Mouse (Mus musculus) lung, postnatal 36 days (tissue): ENCODE results near the gene Dlat.

ENCODE experiments used
- DNase-seq: peaks from one replicate; pipeline ENCODE4 v3.0.0; 2022; ENCODE audit warnings: mixed read lengths

Gene Dlat

DNA sequence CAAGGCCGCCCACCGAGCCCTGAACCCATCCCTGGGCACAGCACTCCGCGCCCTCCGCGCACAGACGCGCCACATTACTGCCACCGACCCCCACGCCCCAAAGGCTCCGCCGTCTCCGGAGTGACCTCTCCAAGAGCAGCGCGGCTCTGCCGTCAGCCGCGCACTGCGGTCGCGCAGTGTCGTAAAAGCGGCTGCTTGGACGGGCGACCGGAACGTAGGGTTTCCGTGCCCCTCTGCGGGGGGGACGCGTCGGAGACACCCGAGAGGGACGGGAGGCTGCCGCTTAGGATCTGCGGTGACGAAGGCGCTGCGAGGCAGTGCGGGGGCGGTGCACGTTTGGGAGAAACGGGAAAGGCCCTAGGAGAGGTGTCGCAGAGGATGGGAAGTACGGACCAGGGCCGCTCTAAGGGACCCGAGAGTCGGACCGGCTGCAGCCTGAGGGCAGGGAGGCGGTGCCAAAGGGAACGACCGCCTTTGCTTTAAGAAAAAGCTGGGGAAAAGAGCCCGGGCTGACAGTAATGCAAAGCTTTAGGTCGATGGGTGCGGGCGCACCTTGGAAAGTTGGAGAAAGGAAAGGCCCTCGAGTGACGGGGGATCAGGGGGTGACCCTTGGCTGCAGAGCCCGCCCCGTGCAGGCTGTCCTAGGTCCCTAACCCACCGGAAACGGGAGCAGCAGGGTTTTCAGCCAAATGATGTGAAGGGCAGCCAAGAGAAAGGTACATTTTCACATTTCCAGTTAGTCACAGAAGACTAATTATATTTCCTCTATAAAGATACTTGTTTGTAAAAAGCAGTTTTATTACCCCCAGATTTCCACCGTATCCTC lies at the start of gene Dlat:
Dlat (minus strand) TSS at position 389 of the 826 bp plus-strand sequence.
- peak; percentile 87 for DNase-seq

DNA sequence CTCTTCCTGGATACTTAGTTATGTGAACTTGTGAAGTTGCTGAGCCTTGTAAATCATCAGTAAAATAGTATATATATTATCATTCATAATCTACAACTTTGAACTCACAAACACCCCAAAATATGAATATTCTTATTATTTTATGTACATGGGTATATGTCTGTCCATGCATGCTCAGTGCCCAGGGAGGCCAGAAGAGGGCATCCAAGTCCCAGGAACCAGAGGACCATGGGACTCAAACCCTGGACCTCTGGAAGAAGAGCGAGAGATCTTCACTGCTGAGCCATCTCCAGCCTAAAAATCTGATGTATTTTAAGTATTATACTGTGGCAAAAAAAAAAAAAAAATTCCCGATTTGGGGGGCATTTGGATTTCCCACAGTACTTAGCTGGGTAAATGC lies 49.5 kb upstream of the Dlat start:
- DNase-seq, result peak; percentile 47

DNA sequence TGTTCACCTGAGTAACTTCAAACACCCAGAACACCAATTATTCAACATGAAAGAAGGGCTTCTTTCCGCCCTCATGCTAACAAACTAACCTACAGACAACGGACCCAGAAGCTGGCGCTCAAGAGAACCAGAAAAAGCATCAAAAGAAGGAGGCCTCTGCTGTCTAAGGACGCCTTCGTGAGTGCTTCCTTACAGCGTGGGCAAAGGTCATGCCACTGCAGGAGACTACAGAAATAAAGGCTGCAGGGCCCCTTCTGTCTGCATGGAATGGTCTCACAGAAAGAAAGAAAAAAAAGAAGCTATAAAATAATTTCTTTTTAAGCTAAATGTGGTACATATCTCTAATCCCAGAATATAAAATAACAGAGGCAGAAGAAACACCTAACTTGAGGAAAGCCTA lies 45.3 kb upstream of the Dlat start:
- no peak for DNase-seq

DNA sequence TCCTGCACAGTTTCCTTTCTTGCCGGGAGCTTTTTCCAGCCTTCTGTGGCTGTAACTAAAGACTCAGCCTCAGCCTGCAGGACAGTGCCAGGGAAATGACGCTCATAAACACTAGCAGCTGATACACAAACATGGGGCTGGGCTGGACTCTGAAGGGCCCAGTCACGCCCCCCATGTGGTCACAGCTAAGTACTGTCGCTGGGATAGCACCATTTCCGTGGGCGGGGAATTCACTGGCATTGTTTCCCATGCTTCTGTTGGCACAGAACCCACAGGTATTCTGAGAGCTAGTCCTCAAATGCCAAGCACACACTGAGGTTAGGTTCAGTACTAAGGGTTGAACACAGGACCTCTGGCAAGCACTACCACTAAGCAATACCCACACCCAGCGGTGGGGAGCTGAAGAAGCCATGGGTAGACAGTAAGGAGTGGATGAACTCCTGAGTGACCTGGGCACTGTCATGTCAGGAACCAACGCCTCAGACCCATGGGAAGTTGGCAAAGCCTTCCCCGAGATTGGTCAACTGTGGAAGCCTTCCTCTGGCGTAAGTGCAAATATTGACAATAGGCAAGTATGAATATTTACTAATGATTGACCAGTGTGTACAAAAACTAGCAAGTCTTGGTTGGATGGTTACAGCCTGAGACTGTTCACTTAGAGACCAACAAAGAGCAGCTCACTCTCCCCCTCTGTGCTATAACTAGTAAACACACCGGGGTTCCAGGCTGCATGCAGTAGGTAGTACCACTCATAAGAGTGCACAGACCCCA lies 41.5 kb upstream of the Dlat start:
- DNase-seq, result peak; percentile 95

DNA sequence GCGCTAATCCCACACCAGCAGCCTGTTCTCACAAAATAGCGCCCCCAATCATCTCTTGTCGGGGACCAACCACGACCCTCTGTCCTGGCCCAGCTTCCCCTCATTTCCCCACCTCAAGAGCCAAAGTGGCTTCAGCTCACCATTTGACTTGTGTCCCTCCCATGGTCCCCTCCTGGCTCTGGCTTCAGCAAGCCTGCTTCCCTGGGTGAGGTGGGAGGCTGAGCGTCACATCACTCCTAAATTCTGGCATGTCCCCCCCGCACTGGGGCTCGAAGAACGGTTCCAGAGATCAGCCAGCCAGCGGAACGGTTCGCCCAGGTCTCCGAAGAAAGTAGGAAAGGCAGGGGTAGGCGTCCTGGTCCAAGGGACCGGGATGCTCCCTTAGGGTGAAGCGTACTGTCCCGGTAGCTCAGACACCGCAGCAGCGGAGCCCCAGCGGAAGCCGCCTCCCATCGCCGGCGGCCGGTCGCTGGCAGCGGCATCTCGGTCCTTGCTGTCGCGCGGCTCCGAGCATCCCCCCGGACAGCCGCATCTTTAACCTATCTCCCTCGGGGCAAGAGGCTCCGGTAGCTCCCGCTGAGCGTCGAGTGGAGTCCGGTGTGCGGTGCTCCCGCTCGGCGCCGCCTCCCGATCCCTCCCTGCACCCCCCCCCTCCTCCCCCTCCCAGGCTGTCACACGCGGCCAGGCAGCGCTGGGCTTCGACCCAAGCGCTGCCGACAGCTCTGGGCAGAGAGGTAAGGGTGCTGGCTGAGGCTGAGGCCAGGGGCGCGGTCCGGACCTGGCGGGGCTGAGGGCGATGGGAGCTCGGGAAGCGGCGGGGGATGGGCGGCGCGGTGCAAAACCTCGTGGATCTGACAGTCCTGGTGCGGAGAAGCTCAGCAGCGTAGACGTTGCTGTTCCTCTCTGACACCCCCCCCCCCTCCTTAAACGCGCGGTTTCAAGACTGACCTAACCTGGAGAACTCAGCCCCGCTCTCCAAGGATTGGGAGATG lies 39.1 kb upstream of the Dlat start:
- peak; percentile 45 for DNase-seq

DNA sequence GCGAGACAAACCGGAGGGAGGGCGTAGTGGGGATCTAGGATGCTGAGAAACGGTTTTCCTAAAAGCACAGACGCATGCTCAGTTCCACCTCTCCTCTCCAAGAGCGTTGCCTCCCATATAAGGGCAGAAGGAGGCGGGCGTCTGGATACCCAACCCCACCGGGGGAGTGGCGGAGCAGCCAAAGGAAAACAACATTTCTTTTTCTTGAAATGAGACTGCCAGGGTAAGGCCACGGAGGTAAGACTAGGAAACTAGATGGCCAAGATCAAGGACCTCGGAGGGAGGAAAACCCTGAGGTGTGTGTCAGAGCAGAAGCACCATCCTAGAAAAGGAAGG lies 38.1 kb upstream of the Dlat start:
- peak; percentile 90 for DNase-seq

DNA sequence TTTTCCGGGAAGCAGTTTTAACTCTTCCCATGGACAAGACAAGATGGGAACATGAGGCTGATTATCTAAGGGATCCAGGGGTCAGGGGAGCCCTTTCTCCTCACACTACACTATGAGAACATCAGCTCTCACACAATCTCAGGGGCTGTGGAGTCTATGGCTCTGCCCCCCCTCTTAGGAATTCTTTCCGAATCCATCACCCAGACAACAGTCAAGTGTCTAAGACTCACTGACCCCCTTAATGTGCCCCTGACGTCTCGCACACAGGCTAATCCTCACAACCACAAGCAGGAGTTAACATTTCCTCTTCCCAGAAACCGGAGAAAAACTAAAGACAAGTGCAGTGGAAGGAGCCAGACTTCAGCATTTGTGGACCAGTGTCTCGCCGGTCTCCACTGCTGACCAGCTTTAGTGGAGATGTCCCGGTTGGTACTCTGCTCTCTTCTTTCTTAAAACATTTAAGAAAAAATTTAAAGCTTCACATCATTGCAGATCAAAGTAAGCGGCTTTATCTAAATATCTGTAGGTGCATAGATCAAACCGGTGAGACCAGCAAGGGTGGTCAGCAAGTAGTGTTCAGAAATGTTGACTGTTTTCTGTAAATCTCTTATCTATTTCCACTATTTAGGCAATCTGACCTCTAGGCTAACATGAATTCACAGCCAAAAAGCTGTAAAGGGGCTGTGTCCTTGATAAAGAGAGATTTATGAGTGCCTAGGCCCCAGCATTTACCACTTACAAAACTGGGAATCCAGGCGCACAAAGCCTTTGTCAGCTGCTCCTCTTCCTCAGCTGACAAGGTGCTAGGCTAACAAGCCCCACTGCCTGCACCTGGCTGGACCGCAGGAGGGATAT lies 37.5 kb upstream of the Dlat start:
- DNase-seq, result no peak

DNA sequence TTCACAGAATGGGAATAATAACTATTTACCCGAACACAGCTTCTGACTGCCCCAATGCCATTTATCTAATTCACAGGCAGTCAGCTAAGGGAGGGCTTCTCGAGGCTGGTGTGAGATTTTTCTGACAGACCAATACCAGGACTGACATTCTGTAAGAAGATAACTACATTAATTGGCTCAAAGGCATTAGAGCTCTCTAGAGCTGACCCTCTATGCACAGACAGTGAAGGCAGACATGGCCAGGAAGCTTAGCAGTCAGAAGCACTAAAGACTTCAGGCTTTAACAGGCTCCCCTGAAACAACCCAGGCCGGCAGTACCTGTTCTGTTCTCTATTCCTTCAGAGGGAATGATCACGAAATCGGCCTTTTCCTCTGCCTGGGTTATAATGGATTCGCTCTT lies 35.6 kb upstream of the Dlat start:
- DNase-seq, result no peak

DNA sequence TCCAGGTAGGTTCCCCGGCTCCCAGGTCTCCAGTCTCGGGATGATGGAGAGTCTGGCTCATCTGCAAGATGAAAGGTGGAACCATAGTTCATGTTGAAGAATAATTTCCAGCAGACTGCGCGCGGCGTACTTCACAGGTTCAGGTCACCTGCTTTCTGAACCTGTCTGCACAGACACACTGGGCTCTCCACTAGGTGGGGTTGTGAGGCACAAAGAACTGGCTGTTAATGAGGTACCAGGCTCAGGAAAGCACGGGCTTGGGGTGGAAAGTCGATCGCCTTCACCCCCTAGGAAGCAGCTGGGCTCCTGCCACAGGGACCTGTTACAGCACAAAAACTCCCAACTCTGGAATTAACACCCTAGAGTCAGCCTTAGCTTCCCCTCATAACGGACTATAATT lies 34.1 kb upstream of the Dlat start:
- DNase-seq, result peak; percentile 85

DNA sequence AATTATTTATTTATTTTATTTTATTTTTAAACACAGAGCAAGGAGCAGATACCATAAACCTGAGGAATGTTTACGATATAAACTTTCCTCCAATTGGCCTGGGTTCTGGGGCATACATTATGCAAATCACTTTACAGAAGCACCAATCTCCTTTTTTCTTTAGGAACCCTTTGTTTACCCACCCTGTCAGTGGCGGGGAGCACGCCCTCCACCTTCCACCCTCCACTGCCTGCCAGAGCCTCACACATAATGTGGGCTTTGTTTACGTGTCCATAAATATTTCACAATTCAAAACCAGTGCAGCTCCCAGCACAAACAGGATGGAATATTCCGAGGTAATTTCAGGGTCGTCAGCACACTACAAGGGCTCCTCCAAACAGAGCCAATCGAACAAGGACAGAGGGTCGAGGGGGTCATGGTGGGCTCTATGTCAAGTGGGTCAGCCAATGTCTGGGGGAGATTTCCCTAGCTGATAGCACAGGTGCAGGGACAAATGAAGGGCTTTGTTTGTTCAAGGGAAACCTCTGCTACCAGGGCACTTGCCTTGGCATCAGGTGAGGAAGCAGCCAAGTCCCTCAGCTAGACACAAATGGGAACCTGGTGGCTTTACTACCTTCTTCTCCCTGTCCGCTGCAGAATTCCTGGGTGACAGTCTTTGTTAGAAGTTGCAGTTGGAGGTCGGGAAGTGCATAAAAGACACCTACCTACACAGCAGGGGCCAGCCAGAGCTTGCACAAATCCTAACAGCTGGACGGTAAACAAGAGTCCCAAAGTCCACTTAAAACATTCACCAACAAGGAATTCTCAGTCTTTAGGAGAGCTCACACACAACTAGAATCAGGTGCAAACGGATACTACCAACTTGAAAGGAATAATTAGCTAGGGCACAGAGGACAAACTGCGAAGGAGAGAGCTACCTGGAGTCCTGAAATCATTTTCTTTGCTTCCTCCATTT lies 33.3 kb upstream of the Dlat start:
- no peak for DNase-seq

DNA sequence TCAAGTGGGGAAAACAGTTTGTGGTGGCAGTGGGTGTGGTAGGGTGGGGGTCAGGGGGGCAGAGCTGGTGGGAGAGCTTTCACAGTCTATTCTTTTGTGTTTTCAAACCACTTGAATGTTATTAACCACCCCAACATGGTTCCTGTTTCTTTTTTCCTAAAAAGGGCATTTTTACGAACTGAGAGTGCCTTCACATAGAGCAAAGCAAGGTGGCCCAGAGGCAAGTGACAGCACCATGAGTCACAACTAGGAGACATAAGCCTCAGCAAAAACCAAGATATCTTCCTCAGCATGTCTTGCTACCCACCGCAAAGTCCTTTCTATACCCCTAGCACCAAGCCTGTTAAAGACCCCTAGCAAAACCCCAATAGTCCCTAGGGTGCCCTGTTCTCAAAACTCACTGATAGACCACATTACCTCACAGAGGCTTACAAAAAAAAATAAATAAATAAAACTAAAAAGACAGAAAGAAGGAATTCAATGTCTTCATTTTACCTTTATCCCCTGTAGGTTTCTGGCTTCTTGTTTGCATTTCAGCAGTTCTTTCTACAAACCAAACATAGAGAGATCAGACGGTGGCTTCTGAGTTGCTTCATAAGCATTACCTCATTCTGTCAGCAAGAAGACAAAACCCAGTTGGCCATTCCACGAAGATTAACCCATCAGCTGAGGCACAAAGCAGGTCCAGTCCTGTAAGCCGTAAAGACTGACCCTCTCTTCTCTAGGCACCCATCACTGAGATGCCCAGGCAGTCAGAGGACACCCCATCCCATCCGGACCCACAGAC lies 27.5 kb upstream of the Dlat start:
- DNase-seq, result no peak

DNA sequence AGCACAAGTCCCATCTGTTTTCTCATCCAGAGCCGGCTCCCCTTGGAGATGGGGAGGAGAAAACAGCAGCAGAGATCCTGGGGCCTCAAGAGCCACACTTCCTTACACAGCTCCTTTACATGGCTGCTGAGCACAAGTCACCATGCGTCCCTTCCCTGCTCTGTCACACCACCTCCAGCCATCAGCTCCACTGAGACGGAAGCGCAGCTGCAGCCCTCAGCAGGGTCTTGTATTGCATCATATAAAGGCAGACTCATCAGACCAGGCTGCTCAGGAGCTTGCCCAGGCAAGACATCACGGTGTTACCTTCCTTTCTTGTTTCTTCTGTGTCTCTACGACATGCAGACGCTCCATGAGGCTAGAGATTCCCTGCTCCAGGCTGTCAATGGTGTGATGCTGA lies 22.1 kb upstream of the Dlat start:
- no peak for DNase-seq

DNA sequence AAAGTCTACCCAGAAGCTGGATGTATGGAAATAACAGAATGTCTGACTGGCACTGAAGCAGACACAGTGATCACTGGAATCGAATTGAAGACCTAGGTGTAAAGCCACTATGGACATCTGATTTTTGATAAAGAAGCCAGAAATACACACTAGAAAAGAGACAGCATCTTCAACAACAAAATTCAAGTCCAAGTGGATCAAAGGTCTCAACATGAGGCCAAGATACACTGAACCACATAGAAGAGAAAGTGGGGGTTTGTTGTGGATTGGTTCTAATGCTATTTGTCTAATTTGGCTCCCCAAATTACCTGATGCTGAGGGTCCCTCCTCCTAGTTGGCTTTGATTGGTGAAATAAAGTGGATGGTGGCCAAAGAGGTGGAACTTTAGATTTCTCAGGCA lies 19.8 kb upstream of the Dlat start:
- DNase-seq, result no peak

DNA sequence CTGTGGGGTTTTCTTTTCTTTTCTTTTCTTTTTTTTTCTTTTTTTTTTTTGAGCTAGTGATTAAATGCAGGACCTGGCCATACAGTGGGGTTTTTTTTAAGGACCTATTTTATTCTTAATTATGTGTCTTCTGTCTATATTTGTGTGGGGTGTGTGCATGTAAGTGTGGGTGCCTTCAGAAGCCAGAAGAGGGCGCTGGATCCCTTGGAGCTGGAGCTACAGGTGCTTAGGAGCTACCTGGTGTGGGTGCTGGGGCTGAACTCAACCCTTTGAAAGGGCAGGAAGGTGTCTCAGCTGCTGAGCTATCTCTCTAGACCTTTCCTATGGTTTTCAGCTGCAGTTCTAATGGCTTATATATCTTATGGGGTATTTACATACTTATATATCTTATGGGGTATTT lies 15.2 kb upstream of the Dlat start:
- no peak for DNase-seq

DNA sequence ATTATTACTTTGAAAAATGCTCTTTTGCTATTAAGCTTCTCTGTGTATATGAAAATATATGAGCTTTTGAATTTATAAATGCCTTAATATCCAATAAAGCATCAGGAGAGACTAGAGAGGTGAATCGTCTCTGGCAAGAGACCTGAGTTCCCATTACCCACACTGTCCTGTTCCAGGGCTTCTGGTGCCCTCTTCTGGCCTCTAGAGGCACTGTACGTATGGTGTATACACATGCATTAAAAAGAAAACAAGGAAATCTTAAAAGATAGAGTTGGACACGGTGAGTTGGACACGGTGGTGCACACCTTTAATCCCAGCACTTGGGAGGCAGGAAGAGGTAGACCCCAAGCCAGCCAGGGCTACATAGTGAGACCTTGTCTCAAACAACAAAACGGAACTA lies 11.1 kb upstream of the Dlat start:
- DNase-seq, result peak; percentile 88

DNA sequence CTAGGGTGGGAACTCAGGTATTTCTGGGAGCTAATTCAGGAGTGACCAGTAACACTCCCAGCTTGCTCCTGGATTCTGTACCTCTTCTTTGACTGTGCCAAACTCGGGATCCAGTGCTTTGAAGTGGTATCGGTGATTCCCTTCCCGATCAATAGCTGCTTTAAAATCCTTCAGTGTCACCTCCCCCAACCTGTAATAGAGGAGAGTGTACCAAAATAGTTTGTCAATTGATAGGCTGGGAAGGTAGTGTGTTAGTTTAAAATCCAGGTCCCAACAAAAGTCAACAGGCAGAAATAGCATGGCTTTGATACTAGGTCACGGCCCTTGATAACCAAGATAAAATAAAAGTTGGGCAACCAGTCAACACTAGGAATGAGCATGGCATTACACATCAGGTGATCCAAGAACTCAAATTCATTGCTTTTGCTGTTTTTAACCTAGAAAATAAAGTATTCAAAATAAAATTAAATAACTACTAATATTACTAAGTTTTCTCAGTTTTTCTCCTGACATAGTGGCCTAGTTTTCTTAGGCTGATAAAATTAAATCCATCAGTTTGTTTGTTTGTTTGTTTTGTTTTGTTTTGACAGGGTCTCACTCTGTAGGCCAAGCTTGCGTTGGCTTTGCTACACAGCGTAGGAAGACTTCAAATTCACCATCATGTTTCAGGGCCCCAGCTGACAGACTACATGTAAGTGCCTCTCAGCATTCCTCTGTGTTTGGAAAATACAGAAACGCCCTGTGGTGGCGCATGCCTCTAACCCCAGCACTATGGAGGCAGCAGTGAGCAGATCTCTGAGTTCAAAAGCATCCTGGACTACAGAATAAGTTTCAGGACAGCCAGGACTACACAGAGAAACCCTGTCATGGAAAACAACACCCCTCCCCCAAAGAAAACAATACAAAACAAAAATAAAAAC lies 8.3 kb upstream of the Dlat start:
- DNase-seq, result no peak

DNA sequence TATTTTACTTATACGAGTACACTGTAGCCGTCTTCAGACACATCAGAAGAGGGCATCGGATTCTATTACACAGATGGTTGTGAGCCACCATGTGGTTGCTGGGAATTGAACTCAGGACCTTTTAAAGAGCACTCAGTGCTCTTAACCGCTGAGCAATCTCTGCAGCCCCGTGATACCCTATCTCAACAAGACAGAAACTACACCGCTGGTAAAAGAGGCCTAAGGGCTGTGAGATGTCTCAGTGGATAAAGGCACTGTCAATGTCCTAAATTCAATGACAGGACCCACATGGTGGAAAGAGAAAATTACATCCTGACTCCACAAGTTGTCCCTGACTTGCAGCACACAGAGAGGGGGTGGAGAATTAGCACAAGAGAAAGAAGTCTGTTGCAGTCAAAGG lies 6.9 kb upstream of the Dlat start:
- no peak for DNase-seq

DNA sequence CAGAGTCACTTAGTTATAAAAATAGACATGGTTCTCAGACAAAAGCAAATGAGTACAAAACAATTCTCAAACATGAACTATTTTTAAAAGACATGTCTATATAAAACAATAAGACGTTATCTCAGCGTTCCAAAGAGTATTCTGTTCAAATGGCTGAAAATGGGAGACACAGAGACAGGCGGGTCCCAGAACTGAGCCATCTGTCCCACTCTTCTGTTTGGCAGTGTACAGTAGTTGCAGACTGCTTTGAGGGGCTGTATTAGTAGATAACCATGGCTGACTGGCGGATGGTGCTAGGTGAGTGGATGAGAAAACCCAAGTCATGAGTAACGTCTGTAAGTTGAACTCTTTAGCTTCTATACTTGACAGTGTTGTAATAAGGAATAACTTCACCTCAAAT lies 5.2 kb upstream of the Dlat start:
- DNase-seq, result no peak

DNA sequence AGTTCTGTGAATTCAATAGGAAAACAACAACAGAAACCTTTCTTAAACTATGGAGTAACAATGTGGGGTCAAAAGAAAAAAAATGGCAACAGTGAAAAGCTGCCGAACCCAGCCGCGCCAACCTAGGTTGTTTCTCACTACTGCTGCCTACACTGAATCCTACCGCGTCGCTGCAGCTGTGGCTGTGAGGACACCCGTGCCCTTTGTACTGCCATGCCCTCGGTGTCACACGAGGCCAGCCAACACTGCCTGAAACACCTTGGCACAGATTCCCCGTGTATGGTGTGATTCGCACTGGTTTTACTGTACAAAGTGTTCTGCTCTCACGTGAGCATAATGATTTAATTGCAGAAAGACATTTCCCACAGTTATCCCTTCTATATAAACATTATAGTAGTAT lies 851 bp upstream of the Dlat start:
- peak; percentile 29 for DNase-seq
